Mouse (Mus musculus) thymus, postnatal 36 days (tissue): ENCODE results near the gene Paqr4.
"Not testable (repeated sequence)": the region's sequence is repeated elsewhere in the genome, so short reads cannot be mapped to it uniquely, and the experiment has no call there.

Experiments
- DNase-seq, 2 experiments: peaks; one replicate each; pipeline ENCODE4 v3.0.0; 2022; ENCODE audit warnings: mixed read lengths in 2 of 2

The Paqr4 gene

DNA sequence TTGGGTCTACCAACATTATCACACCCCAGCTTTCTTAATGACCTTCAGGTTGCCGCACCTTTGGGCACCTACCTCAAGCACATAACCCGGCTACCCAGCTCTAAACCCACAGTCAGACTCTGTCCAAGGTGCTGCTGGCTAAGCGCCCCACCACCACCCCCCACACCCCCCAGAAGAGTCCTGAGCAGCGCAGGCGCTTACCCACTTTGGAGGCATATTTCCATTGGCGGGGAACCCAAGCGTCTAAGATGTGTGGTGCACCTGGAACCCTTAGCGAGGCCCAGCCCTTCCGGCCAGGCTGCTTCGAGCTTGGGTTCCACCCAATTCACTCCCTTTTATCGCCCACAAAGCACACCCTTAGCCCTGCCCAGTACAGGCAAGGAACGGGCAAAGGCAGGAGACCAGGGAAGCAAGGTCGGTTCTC is at the start of gene Paqr4:
Paqr4 (minus strand) TSS at position 270 of the 424 bp plus-strand sequence.
- peak in 1 of 2 experiments; percentile 30 for DNase-seq

DNA sequence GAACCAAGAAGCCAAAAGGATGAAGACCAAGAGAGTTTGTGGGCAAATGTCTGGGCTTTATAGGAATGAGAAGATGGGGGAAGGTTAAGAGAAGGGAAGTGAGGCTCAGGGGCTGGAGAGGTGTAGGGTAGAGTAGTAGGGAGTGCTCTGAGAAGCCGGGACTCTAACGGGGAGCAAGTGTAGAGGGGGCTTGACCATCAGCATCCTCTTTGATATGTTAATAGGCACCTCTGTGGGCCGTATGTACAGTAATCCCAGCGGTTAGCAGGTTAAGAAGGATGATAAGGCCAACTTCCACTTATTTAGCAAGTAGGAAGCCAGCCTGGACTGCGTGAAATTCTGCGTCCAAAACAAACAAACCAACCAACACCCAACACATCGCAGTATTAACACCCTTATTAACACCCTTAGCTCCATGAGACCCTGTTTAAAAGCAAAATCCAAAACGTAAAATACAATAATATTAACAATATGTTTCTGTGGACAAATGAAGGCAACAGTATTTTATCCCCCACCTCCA is 49.1 kb upstream of the Paqr4 start:
- DNase-seq: no peak

- DNase-seq: no peak
Observed at GRCm38 (mm10) chr17:23788973-23789372, 48.3 kb upstream of the Paqr4 start.

GRCm38 (mm10) chr17:23786510-23786931 is 45.9 kb upstream of the Paqr4 start:
- DNase-seq: no peak

DNA sequence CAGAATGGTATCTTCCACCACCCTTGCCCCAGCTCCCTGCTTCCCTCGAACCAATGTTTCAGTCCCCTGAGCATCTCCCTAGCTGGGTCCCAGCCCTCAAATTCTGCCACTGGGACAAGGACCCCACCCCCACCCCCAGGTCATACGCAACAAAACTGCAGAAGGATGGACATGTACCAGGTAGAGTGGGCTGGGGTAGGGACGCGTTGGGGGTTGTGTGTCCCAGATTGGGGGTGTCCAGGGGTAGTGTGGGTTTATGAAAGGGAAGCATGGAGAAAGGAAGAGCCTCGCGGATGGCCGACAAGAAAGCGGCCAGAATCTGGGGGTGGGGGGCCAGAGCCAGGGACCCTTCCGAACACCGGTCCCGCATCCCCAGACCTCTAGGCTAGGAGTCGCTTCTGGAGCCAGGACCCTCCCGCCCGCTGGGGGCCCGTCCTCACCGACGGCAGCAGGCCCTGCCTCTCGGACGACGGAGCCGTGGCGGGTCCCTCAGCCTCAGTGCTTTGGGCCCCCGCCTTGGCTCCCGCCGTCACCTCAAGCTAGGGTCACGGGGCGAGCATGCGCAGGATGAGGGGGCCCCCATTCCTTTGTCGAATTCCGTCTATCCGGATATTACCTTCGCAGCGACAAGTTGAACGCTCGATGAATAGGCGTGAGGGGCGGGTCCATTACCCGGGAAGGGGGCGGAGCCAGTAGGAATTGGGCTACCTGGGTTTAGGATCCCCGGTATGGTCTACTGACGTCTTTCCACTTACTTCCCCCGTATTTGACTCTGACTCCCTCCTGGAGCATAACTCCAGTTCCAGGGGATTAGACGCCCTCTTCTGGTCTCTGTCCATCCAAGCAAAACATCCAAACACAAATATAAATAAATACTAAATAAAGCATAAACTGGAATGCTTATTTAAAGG is 45.1 kb upstream of the Paqr4 start, which contains the start of gene Flywch2:
Flywch2 (minus strand) TSS at position 521 of the 911 bp plus-strand sequence.
- peak; percentile 59 to 74 for DNase-seq

DNA sequence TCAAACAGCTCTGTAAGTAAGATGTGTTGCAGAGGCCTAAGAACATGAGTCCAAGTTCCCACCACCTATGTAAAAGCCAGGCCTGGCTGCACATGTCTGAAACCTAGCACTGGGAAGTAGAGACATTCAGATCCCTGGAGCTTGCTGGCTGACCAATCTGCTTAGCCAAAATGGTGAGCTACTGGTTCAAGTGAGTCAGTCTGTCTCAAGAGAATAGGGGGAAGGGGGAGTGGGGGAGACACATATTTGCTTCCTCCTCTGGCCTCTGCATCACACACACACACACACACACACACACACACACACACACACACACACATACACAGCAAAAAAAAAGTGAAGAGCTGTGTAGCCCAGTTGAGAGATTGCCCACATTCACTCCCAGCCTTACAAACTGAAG is 42.7 kb upstream of the Paqr4 start:
- DNase-seq: no peak

GRCm38 (mm10) chr17:23778447-23778846 is 37.8 kb upstream of the Paqr4 start:
- DNase-seq: no peak

GRCm38 (mm10) chr17:23777141-23777540 is 36.5 kb upstream of the Paqr4 start:
- DNase-seq: no peak

DNA sequence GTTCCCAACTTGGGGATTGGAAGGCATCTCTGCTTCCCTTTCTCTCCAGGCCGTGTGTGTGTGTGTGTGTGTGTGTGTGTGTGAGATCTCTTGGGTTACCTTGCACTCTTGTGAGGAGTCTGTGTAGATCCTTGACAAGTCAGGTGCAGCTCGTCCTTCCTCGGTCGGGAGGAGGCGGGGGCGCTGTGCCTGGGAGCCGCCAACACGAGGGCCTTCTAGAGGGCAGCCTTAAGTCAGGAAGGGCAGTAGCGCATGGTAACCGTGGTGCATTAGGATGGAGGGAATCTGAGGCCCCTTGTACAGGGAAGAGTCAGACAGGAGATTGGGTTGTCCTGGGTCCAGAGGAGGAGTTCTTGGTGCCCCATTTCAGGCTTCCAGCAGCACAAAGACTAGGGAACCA is 35.5 kb upstream of the Paqr4 start:
- DNase-seq: no peak

DNA sequence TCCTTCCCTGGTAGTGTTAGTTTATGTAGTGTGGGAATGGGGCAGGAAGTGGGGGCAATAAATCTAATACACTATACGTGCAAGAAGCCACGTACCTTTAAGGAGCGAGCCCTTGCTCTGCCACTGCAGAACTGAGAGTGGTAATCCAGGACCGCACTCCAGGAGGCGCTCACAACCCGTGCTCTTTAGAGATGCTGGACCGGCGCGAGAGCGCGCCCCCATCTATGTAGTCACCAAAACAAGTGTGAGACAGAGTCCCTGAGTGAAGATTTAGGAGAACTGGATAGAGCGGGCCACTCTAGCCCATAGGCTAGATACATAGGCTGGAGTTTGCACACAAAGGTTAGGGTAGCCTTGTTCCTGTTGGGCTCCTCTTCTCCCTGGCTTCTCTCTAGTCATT is 33.4 kb upstream of the Paqr4 start:
- DNase-seq: peak; percentile 84 to 88

DNA sequence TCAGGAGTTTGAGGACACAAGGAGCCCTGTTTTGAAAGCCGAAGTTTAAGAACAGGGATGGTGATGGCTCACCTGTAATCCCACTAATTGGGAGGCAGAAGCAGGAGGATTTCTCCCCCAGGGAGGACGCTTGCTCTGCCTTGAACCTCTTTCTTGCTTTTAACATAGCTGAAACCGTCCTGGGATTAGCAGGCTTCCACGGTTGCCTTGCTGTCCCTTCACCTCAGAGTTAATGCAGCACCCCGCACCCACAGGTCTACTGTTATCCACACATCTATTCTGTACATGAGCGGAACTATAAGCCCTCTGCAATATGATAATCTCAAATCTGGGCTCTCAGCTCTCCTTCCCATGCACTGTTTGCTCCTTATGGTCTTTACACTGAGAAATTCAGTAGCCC is 33.0 kb upstream of the Paqr4 start:
- DNase-seq: no peak

GRCm38 (mm10) chr17:23772219-23772556 is 31.5 kb upstream of the Paqr4 start:
- DNase-seq: not testable (repeated sequence)

GRCm38 (mm10) chr17:23771284-23772218 is 30.9 kb upstream of the Paqr4 start, which contains the start of gene Flywch1:
Flywch1 (minus strand) TSS chr17:23771602.
- DNase-seq: peak; percentile 96 to 98

DNA sequence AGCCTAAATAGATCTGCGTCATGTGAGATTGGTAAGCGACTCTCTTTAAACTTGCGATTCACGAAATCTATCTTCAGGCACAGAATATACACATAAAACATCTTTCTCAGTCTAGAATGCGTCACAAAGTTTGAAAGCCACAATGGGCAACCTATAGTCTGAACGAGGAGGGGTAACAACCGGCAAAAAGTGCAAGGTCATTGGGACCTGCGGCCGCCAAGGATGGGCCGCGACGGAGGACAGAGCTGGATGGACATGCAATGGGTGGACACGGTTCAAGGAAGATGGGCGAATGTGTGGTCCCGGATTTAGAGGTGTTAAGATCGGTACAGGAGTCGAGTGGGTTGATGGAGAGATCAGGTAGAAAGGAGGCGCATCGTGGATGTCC is 30.2 kb upstream of the Paqr4 start:
- DNase-seq: no peak

DNA sequence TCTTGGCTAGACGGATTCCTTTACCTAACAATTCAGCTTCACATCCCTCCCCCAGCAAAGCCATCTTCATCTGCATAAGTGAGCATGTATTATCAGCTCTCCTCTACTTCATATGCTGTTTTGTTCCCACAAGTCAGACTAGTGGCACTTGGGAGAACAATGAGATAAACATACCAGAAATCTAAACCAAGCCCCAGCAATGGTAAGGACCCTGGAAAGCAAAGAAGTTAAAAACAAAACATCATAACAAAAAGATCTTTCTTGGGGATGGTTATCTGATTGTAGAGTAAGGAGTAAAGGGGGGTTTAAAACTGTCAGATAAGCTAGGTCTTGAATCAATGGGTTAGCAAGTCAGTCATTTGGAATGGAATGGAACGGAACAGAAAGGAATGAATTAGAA is 29.8 kb upstream of the Paqr4 start:
- no peak for DNase-seq

- no peak for DNase-seq
Observed at GRCm38 (mm10) chr17:23762976-23763375, 22.3 kb upstream of the Paqr4 start.

DNA sequence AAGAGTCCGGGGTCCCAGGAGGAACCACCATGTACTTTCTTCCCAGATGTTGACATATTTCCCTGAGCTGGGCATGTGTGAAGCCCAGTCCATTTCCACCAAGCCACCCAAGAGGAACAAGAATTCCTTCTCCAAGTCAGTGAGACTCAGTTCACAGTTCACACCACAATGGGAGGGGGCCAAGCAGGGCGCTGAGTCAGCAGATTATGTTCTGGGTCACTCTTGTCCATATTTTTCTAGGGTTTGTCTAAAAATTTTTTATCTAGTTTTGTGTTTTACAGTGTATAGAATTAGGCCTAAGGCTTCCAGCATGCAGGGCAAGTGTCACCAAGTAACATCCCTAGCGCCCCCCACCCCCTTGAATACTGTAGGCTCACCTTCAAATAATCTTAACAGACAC is 20.5 kb upstream of the Paqr4 start:
- no peak for DNase-seq

DNA sequence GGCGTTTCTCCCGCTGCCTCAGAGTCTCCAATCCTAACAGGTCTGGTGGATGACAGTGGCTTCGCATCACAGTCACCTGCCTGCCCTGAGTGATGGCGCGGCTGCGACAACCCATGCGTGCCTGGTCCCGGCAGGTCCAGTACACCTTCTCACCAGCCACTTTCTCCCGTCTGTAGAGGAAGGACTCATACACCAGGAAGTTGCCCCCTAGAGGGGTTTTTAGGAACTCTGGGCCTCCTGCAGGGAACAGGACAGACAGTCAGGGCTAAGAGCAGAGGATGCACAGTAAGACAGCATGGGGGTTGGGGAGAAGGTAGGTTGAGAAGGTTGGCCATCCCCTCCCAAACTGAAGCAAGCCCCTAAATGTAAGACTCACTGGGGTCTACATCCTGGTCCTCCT is 19.6 kb upstream of the Paqr4 start:
- DNase-seq: no peak

GRCm38 (mm10) chr17:23758801-23759200 is 18.1 kb upstream of the Paqr4 start:
- DNase-seq: no peak

DNA sequence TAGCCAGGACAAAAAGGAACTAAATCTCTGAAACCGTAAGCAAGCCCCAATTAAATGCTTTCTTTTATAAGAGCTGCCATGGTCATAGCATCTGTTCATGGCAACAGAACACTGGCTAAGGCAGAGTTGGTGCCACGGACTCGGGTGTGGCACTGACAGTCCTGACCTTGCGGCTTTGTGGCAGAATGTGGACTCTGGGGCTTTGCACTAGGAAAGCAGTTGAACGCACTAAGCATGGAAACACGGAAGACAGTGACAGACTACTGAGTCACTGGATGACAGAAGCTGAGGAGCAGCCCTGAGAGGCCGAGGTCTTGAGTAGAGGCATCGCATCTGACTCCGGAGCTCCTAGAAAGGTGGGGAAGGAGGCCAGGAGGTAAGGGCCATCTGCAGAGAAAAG is 16.9 kb upstream of the Paqr4 start:
- no peak for DNase-seq

GRCm38 (mm10) chr17:23755689-23756088 is 15.0 kb upstream of the Paqr4 start:
- no peak for DNase-seq

DNA sequence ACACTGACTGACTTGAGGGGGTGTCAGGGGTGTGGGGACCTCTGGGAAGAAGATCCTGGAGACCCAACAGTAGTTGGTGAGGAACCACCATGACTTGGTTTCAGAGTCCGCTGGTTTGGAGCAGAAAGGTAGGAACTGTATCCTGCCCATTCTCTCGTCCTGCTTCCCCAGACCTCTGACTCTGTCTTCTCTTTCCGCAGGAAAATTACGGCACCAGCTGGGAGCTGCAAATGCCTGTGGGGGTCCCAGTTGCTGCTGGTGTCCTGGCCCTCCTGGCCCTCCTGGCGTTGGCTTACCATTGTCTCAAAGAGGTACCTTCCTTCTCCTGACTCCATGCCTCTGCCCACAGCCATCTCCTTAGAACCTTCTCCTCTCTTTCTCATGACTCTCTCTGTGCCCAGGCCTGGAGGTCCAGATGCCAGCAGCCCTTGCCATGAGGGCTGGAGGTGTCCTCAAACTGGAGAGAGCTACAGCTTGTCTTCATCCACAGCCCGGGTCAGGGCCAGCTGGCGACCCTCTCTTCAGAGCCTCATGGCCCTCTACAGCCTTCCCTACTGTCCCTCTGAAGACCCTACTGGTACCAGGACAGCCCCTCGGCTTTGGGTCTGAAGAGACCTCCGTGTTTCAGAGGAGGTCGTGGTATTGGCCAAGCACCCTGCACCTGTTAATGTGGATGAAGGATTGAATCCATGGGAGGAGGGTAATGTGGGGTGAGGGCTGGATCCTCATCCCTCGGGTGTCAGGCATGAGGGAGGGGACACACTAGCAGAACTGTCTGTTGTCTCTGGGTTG is 8.9 kb upstream of the Paqr4 start:
- no peak for DNase-seq
